Mouse (Mus musculus) heart, embryonic 15.5 days (tissue): ENCODE measurements around the gene Olfr530. TPM values are rescaled to one million over a fixed set of nuclear protein-coding genes. Genes with fewer than 3 reads are reported as not detected.

Source experiments
- ATAC-seq: fragments of 200-750 bp; cut with Nextera tagmentation; replicated peaks from 2 replicates; pipeline ENCODE4 v1.8.0; 2017; ENCODE audit warnings: low read depth, moderate TSS enrichment; ENCODE audit not compliant: insufficient number of reproducible peaks, insufficient read depth, low FRiP score
- H3K27ac ChIP-seq: fragments of 300-500 bp; sonication (generic); 2 replicates; pipeline ENCODE4 v1.5.1; 2015; ENCODE audit warnings: mild to moderate bottlenecking, inconsistent platforms
- H3K27me3 ChIP-seq: fragments of 300-500 bp; sonication (generic); 2 replicates; pipeline ENCODE4 v1.6.1; 2015; ENCODE audit warnings: inconsistent platforms
- H3K36me3 ChIP-seq: fragments of 300-500 bp; sonication (generic); 2 replicates; pipeline ENCODE4 v1.6.1; 2015; ENCODE audit warnings: mild to moderate bottlenecking, inconsistent platforms
- H3K4me1 ChIP-seq: fragments of 300-500 bp; sonication (generic); replicated peaks from 2 replicates; pipeline ENCODE4 v1.6.1; 2015; ENCODE audit warnings: inconsistent platforms
- H3K4me2 ChIP-seq: fragments of 300-500 bp; sonication (generic); 2 replicates; pipeline ENCODE4 v1.6.1; 2015; ENCODE audit warnings: inconsistent platforms, mild to moderate bottlenecking, moderate library complexity
- H3K4me3 ChIP-seq: fragments of 300-500 bp; sonication (generic); 2 replicates; pipeline ENCODE4 v1.5.1; 2015; ENCODE audit warnings: mild to moderate bottlenecking, inconsistent platforms
- H3K9ac ChIP-seq: fragments of 300-500 bp; sonication (generic); 2 replicates; pipeline ENCODE4 v1.6.1; 2015; ENCODE audit warnings: mild to moderate bottlenecking, inconsistent platforms
- H3K9me3 ChIP-seq: fragments of 300-500 bp; sonication (generic); replicated peaks from 2 replicates; pipeline ENCODE4 v1.6.1; 2016; ENCODE audit warnings: inconsistent platforms
- WGBS: fragments of 180-500 bp; shearing (Covaris S2); methylation state at CpG from one replicate; pipeline ENCODE4 v1.1.7; 2015; ENCODE audit warnings: mixed read lengths; 5-methylcytosine and 5-hydroxymethylcytosine counted together
- polyA plus RNA-seq: library from polyadenylated mRNA; unstranded; fragments of >200 nt; fragmentation: Nextera tagmentation; extraction: Ambion mirVana; gene quantifications from 2 replicates; pipeline ENCODE4 v1.2.1, GENCODE M21; 2015

Olfr530 gene
- polyA plus RNA-seq, result not detected in 2 replicates

DNA sequence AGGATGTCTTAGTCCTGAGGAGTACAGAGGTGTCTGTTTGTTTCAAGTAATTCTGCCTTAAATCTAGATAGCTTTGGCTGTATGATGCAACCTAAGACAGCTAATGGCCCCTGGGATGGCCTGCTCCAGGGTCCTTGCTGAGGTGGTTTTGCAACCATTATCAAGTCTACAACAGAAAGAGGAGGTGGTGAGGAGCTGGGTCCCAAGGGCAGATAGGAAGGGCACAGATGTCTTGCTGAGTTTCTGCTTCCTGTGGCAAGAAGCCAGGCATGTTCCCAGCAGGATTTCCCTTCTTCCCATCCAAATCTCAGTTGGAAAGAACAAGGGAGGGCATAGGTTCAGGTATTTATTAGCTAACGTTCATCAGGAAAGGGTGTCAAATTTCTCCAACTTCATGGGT lies at the start of gene Olfr530:
Gene Olfr530, minus strand, starts transcription at position 101 of the 400 bp plus-strand sequence.
- no peaks in the 10 kb centered on the region for H3K9me3 ChIP-seq
- no peaks in the 10 kb centered on the region for H3K4me1 ChIP-seq
- no peak for ATAC-seq
- no peaks in the 10 kb centered on the region for H3K27me3 ChIP-seq
- H3K27ac ChIP-seq, result no peak within 1 kb of the TSS
- WGBS, result 50% methylated on average over 1 of the region's 1 CpGs
- no peak within 1 kb of the TSS for H3K9ac ChIP-seq
- no peaks in the 10 kb centered on the region for H3K36me3 ChIP-seq
- no peak within 1 kb of the TSS for H3K4me3 ChIP-seq
- H3K4me2 ChIP-seq, result no peak within 1 kb of the TSS

DNA sequence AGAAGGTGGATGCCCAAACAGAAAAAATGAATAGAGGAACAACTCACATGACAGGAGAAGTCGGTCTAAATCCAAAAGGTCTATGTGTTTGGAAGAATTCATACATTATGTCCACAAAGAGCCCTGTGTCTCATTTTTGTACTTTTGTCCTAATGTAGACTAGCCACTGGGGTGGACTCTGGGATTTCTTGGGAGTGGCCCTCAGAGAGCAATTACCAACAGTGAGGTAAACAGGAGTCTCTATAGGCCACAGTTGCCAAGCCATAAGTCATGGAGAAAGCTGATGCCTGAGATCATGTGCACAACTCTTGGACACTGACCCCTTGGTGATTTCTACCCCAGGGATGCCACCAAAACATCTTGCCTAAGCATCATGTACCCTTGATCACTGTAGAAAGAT lies 45.4 kb upstream of the Olfr530 start, which contains the start of gene Olfr532:
Gene Olfr532, minus strand, starts transcription at position 101 of the 400 bp plus-strand sequence.
- H3K27ac ChIP-seq, result no peak within 1 kb of the TSS
- no peaks in the 10 kb centered on the region for H3K36me3 ChIP-seq
- 74% methylated on average over 1 of the region's 1 CpGs for WGBS
- H3K9ac ChIP-seq, result no peak within 1 kb of the TSS
- H3K4me1 ChIP-seq, result no peaks in the 10 kb centered on the region
- no peak for ATAC-seq
- no peak within 1 kb of the TSS for H3K4me2 ChIP-seq
- H3K27me3 ChIP-seq, result no peaks in the 10 kb centered on the region
- H3K9me3 ChIP-seq, result no peaks in the 10 kb centered on the region
- no peak within 1 kb of the TSS for H3K4me3 ChIP-seq

DNA sequence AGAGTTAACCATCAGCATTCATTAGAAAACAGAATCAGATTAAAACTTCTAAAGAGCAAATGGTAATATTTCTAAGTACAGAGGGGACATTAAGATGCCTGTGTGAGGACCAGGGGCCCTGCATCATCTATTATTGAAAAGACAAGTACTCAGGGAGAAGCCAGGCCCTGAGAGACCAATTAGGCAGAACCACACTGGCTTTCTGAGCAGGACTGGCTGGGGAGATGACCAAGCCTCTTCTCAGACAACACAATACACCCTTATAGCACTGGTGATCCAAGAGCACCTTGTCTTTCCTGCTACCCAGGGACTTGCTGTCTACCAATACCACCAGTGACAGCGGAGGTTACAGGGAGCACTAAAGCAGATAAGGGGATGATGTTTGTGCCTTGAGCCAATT lies 26.7 kb upstream of the Olfr530 start, which contains the start of gene Olfr531:
Gene Olfr531, minus strand, starts transcription at position 101 of the 400 bp plus-strand sequence.
- H3K4me3 ChIP-seq, result no peak within 1 kb of the TSS
- ATAC-seq, result no peak
- H3K27ac ChIP-seq, result no peak within 1 kb of the TSS
- H3K4me1 ChIP-seq, result no peaks in the 10 kb centered on the region
- no peaks in the 10 kb centered on the region for H3K36me3 ChIP-seq
- H3K9ac ChIP-seq, result no peak within 1 kb of the TSS
- WGBS, result 68% methylated on average over 1 of the region's 1 CpGs
- no peak within 1 kb of the TSS for H3K4me2 ChIP-seq
- no peaks in the 10 kb centered on the region for H3K27me3 ChIP-seq
- H3K9me3 ChIP-seq, result no peaks in the 10 kb centered on the region

DNA sequence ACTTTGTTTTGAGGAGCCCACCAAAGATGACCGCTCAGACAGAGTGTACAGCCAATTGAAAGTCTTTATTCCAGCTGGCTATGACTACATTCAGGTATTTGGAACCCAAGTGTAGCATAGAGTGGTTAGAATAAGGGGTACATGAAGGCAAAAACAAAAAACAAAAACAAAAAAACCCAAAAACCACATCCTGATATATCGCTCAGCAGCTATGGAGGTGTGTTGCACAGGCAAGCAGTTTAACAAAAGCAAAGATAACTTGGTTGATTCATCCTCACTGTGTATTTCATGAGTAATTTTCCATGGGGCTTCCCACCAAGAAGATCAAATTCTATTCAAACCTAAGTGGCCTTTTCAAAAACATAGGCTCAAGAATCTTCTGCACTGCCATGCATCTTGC lies 780 bp upstream of the Olfr530 start:
- 85% methylated on average over 2 of the region's 2 CpGs for WGBS
- no peak for ATAC-seq

DNA sequence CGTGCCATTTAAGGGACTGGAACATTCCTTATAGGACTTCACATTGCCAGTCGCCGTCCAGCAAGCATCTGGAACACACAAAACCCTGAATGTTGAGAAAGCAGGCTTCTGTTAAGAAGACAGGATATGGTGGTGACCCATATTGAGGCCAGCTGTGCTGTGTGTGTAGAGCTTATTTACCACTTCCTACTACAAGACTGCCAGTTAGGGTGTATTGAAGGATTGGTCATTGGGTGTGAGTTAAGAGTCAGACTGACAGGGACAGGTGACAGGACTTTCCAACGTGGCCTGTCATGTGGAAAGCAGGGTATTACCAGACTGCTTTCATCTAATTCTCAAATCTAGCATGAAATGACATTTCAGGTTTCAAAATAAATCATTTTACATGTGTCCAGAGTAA lies 1.8 kb downstream of the Olfr530 start:
- H3K36me3 ChIP-seq, result no peaks in the 10 kb centered on the region
- no peak overlapping the region for H3K27ac ChIP-seq
- no peak for ATAC-seq
- H3K4me1 ChIP-seq, result no peaks in the 10 kb centered on the region
- no peaks in the 10 kb centered on the region for H3K27me3 ChIP-seq
- 60% methylated on average over 4 of the region's 4 CpGs for WGBS
- H3K4me2 ChIP-seq, result no peak overlapping the region
- H3K9ac ChIP-seq, result no peak overlapping the region
- no peak overlapping the region for H3K4me3 ChIP-seq
- H3K9me3 ChIP-seq, result no peaks in the 10 kb centered on the region

More for the DNA sequence above, 780 bp upstream of the Olfr530 start:
- Histone ChIP-seq H3K4me1 (no peaks in the 10 kb centered on the region), H3K4me2 (no peak overlapping the region), H3K9ac (no peak overlapping the region), H3K36me3 (no peaks in the 10 kb centered on the region), H3K27ac (no peak overlapping the region), H3K4me3 (no peak overlapping the region), H3K27me3 (no peaks in the 10 kb centered on the region), H3K9me3 (no peaks in the 10 kb centered on the region)

DNA sequence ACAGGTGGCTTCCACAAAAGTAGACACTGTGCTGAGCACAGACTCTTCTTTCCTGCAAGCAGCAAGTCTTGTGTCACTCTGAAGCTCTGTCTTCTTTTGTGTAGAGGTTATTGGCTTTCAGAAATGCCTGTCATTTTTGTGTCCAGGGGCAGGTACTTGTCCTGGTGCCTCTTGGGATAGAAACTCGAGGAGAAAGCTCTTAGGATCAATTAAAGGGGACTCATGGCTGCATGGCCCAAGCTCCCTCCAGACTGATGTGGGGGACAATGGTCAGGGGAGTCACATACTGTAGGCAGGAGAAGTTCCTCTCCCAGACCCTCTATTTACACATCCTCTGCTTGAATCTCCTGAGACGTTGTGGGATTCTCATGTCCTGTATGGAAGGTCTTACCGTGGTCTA lies 14.6 kb downstream of the Olfr530 start, which contains the start of gene Olfr60:
Gene Olfr60, minus strand, starts transcription at position 101 of the 400 bp plus-strand sequence.
- 55% methylated on average over 3 of the region's 3 CpGs for WGBS
- H3K27me3 ChIP-seq, result no peaks in the 10 kb centered on the region
- no peaks in the 10 kb centered on the region for H3K4me1 ChIP-seq
- H3K4me3 ChIP-seq, result no peak within 1 kb of the TSS
- no peak within 1 kb of the TSS for H3K27ac ChIP-seq
- no peaks in the 10 kb centered on the region for H3K9me3 ChIP-seq
- ATAC-seq, result no peak
- H3K36me3 ChIP-seq, result no peaks in the 10 kb centered on the region
- H3K4me2 ChIP-seq, result no peak within 1 kb of the TSS
- no peak within 1 kb of the TSS for H3K9ac ChIP-seq

DNA sequence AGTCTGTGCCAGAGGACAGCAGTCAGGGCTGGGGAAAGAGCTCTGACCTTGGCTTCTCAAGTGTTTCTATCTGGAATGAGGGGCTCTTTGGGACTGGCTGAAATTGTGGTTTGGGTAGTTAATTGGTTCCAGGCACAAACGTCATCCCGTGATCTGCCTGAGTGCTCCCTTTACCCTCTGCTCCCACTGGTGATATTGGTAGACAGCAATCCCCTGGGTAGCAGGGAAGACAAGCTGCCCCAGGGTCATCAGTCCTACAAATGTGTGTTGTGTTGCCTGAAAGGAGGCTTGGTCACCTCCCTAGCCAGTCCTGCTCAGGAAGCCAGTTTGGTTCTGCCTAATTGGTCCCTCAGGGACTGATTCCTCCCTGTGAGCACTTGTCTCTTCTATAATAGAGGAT lies 42.4 kb downstream of the Olfr530 start, which contains the start of gene Olfr527:
Gene Olfr527, plus strand, starts transcription at position 301 of the 400 bp plus-strand sequence.
- WGBS, result 80% methylated on average over 2 of the region's 2 CpGs

DNA sequence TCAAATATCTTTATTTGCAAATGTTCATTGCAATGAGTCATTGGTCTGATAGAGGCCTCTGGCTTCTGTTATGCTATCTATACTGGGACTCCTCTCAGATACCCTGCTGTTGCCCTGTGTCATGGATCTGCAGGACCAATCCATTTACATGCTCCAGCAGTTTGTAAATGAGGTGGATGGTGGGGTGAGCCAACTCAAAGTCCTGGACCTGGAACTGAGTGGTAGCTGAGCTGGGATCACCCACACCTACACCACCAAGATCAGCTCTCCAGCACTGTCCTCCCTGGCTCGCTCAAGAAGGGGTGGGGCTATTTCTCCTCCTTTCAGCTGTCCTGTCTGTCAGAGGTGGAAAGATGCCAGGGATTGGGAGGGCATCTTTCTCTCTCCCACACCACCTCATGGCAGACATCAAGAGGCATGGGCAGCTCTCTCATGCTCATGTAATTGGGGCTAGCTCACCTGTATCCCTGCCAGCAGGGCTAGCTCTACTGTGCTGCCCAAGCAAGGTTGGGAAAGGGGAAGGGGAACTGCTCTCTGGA lies 46.3 kb downstream of the Olfr530 start:
- Histone ChIP-seq H3K27me3 (no peaks in the 10 kb centered on the region), H3K36me3 (no peaks in the 10 kb centered on the region), H3K27ac (no peak overlapping the region), H3K9ac (no peak overlapping the region), H3K4me1 (no peaks in the 10 kb centered on the region), H3K4me3 (no peak overlapping the region), H3K4me2 (no peak overlapping the region), H3K9me3 (no peaks in the 10 kb centered on the region)
- WGBS, result 54% methylated on average over 1 of the region's 1 CpGs
- no peak for ATAC-seq

More for the DNA sequence above, 42.4 kb downstream of the Olfr530 start, which contains the start of gene Olfr527:
- H3K4me3 ChIP-seq, result no peak within 1 kb of the TSS
- H3K9ac ChIP-seq, result no peak within 1 kb of the TSS
- H3K36me3 ChIP-seq, result no peaks in the 10 kb centered on the region
- no peaks in the 10 kb centered on the region for H3K4me1 ChIP-seq
- ATAC-seq, result no peak
- no peak within 1 kb of the TSS for H3K4me2 ChIP-seq
- H3K27ac ChIP-seq, result no peak within 1 kb of the TSS
- H3K9me3 ChIP-seq, result no peaks in the 10 kb centered on the region
- no peaks in the 10 kb centered on the region for H3K27me3 ChIP-seq

Other genes starting within 250 kb of the Olfr530 start
- 27.8 and 33.4 TPM in 2 replicates for gene Mtg1, start 238.8 kb downstream of the Olfr530 start, polyA plus RNA-seq
- 0.05 and 0.36 TPM in 2 replicates for gene Sprn, start 221.5 kb downstream of the Olfr530 start, polyA plus RNA-seq
- gene Olfr522, start 211.6 kb downstream of the Olfr530 start, polyA plus RNA-seq, result not detected in 2 replicates
- not detected in 2 replicates for gene Olfr523, start 203.1 kb downstream of the Olfr530 start, polyA plus RNA-seq
- 0.06 and 0.42 TPM in 2 replicates for gene Olfr524, start 170.4 kb downstream of the Olfr530 start, polyA plus RNA-seq
- gene Cd163l1, start 158.1 kb downstream of the Olfr530 start, polyA plus RNA-seq, result 0.87 and 8.2 TPM in 2 replicates
- gene 5830411N06Rik, start 129.0 kb downstream of the Olfr530 start, polyA plus RNA-seq, result 0.04 and 0.52 TPM in 2 replicates
- gene Olfr525, start 55.5 kb downstream of the Olfr530 start, polyA plus RNA-seq, result not detected in 2 replicates
- gene Olfr527, start 42.3 kb downstream of the Olfr530 start, polyA plus RNA-seq, result not detected in 2 replicates
- not detected in 2 replicates for gene Olfr60, start 14.7 kb downstream of the Olfr530 start, polyA plus RNA-seq
- gene Olfr531, start 26.6 kb upstream of the Olfr530 start, polyA plus RNA-seq, result not detected in 2 replicates
- not detected in 2 replicates for gene Olfr532, start 45.3 kb upstream of the Olfr530 start, polyA plus RNA-seq
- gene Olfr533, start 87.0 kb upstream of the Olfr530 start, polyA plus RNA-seq, result not detected in 2 replicates
- not detected in 2 replicates for gene Olfr535, start 107.9 kb upstream of the Olfr530 start, polyA plus RNA-seq
- not detected in 2 replicates for gene Olfr536, start 131.1 kb upstream of the Olfr530 start, polyA plus RNA-seq
- not detected in 2 replicates for gene Olfr538, start 191.6 kb upstream of the Olfr530 start, polyA plus RNA-seq
- gene Olfr46, start 224.9 kb upstream of the Olfr530 start, polyA plus RNA-seq, result not detected in 2 replicates